Mouse (Mus musculus) kidney, adult 2 months (tissue): ENCODE data around the gene Dnajc8. TPM values are rescaled to one million over a fixed set of nuclear protein-coding genes. Genes with fewer than 3 reads are reported as not detected.

Source experiments
- DNase-seq: peaks from one replicate; pipeline ENCODE4 v3.0.0; 2021
- H3K27ac ChIP-seq: fragments of 200-500 bp; 2 replicates; pipeline ENCODE4 v1.5.1; 2012; ENCODE audit warnings: low read depth, low read length, control low read depth, inconsistent platforms; ENCODE audit not compliant: insufficient read depth
- H3K27me3 ChIP-seq: fragments of 200-500 bp; replicated peaks from 2 replicates; pipeline ENCODE4 v1.6.1; 2012; ENCODE audit warnings: mild to moderate bottlenecking, moderate library complexity, low read length, inconsistent platforms; ENCODE audit not compliant: control insufficient read depth, insufficient read depth
- H3K36me3 ChIP-seq: fragments of 200-500 bp; 2 replicates; pipeline ENCODE4 v1.6.1; 2012; ENCODE audit warnings: mild to moderate bottlenecking, moderate library complexity, low read length, inconsistent platforms; ENCODE audit not compliant: control insufficient read depth, insufficient read depth
- H3K4me1 ChIP-seq: fragments of 200-500 bp; 2 replicates; pipeline ENCODE4 v1.6.1; 2011; ENCODE audit warnings: low read length; ENCODE audit not compliant: control insufficient read depth, insufficient read depth
- H3K4me3 ChIP-seq: fragments of 200-500 bp; 2 replicates; pipeline ENCODE4 v1.5.1; 2011; ENCODE audit warnings: mild to moderate bottlenecking, low read depth, low read length, control low read depth; ENCODE audit not compliant: insufficient read depth
- CTCF ChIP-seq: fragments of 200-500 bp; conservative IDR thresholded peaks from 2 replicates; pipeline ENCODE4 v1.5.1; 2011; ENCODE audit warnings: low read depth, mild to moderate bottlenecking, control low read depth, low read length, moderate library complexity, mixed read lengths; ENCODE audit not compliant: insufficient read depth, insufficient read length
- POLR2A ChIP-seq: fragments of 200-500 bp; IDR thresholded peaks from one replicate; pipeline ENCODE4 v1.6.1; 2011; ENCODE audit warnings: low read depth, low read length, control low read depth
- WGBS: fragments of 180-500 bp; shearing (Covaris S2); methylation state at CpG from one replicate; pipeline ENCODE4 v1.1.7; 2018; 5-methylcytosine and 5-hydroxymethylcytosine counted together
- polyA plus RNA-seq: library from polyadenylated mRNA; depleted of rRNA; stranded (reverse); fragments of >200 nt; gene quantifications from 2 replicates; pipeline ENCODE4 v1.2.3, GENCODE M21; 2012; rRNA removed

Gene Dnajc8
- 22.2 and 32.2 TPM in 2 replicates for polyA plus RNA-seq

DNA sequence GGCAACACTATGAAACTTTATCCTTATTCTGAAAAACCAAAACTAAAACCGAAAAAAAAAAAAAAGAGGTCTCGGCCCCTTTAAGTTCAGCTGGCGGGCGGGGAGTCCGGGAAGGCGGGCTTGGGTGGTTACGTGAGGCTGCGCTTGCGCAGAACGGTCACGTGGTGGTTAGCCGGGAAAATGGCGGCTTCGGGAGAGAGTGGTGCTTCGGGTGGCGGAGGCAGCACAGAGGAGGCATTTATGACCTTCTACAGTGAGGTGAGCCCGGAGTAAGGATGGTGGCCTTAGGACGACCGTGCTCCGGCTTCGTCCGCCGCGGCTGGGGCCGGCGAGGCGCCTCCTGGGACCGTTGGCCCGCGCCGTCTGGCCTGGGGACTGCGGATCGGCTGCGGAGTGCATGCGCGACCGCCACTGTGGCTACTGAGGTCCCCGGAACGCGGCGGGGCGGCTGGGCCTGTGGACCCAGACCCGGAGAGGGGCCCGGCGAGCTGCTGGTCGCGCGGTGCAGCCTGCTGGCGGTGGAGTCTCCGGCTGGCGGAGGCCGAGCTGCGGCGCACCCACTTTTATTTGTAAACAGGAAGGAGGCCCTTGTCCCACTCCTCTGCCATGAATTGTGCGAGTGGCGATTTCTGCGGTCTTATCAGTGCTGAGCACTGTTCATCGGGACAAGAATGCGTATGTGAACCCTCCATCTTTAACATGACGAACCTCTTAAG is at the start of gene Dnajc8:
Gene Dnajc8, plus strand, starts transcription at position 145 of the 716 bp plus-strand sequence.
- peak; percentile 97 for DNase-seq
- under 1% methylated on average over 60 of the region's 60 CpGs for WGBS
- Histone ChIP-seq H3K4me1 (peaks cover 13% of the 10 kb centered on the region; the same call in 1 of the 2 replicates), H3K36me3 (peaks cover 3% of the 10 kb centered on the region), H3K4me3 (peak within 1 kb of the TSS; percentile 99), H3K27ac (peak within 1 kb of the TSS; percentile 48), H3K27me3 (no peaks in the 10 kb centered on the region)
- TF ChIP-seq POLR2A = peak; percentile 74
- no peak for TF ChIP-seq CTCF

DNA sequence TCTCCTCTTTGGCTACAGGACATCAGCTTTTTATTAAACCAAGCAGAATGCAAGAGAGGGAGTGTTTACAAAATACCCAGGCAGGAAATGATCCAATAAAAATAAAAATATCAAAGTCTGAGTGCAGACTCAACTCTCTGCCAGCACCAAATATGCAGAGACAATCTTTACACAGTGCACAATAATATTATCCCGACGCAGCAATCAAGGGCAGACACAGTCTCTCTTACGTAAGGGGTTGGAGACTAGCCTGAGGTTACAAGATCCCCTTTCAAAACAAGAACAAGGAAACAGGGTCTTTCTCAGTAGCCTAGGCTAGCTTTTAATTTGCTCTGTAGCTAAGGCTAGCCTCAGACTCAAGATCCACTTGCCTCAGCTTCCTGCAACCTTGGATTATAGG is 46.8 kb upstream of the Dnajc8 start:
- DNase-seq = peak; percentile 63
- H3K4me1 ChIP-seq = peaks cover 14% of the 10 kb centered on the region; the same call in 1 of the 2 replicates
- TF ChIP-seq CTCF = no peak
- TF ChIP-seq POLR2A = no peak
- no peaks in the 10 kb centered on the region for H3K36me3 ChIP-seq
- no peaks in the 10 kb centered on the region for H3K27me3 ChIP-seq
- peak overlapping the region; percentile 92 for H3K27ac ChIP-seq
- no peak overlapping the region for H3K4me3 ChIP-seq
- 24% methylated on average over 3 of the region's 3 CpGs for WGBS

DNA sequence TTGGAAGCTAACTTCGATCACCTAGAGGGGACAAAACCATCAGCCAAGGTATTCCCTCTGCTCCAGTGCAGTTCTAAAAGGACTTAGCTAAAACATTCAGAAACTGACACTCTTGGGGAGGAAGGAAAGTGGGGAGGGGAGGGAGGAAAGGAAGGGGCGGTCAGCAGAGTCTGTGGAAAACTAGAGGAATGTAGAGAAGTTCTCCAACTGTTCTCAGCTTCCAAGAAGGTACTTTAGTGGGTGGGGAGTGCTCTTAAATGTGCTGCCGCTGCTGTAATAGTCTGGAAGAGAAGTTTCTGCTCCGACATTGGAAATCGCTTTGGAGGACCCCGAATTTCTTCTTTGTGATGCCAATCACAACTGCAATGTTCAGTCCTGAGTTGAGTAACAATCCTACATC is 46.4 kb upstream of the Dnajc8 start:
- H3K27ac ChIP-seq = peak overlapping the region; percentile 92
- 68% methylated on average over 6 of the region's 6 CpGs for WGBS
- H3K4me1 ChIP-seq = peaks cover 14% of the 10 kb centered on the region; the same call in 1 of the 2 replicates
- H3K27me3 ChIP-seq = no peaks in the 10 kb centered on the region
- no peaks in the 10 kb centered on the region for H3K36me3 ChIP-seq
- DNase-seq = no peak
- no peak overlapping the region for H3K4me3 ChIP-seq
- TF ChIP-seq CTCF = no peak
- no peak for TF ChIP-seq POLR2A

DNA sequence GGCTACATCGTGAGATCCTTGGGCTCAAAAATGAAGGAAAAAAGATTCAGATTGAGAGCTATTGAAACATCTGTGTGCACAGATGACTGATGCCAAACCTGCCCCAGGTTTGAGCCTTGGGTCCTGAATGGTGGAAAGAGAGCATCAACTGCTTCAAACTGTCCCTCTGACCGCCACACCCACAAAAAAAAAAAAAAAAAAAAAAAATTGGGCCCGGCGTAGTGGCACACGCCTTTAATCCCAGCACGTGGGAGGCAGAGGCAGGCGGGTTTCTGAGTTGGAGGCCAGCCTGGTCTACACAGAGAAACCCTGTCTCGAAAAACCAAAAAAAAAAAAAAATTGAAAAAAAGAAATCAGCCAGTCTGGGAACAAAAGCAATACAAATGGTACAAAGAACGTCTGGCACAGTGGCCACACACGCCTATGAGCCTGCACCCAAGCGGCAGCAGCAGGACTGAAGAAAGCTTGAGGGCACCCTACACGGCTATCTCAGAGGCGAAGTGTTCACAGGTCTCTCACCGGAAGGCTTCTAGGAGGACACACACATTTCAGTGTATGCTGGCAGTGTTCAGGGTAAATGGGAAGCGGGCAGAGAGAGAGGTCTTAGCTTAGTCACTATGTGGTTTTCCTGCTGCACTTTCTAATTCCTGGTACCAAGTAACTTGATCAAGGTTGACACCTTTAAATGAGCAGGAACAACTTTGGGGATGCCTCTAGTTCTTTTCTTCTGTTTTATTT is 44.9 kb upstream of the Dnajc8 start:
- peaks cover 14% of the 10 kb centered on the region; the same call in 1 of the 2 replicates for H3K4me1 ChIP-seq
- 92% methylated on average over 15 of the region's 15 CpGs for WGBS
- H3K27ac ChIP-seq = no peak overlapping the region
- no peaks in the 10 kb centered on the region for H3K36me3 ChIP-seq
- H3K27me3 ChIP-seq = no peaks in the 10 kb centered on the region
- DNase-seq = no peak
- no peak overlapping the region for H3K4me3 ChIP-seq
- TF ChIP-seq POLR2A = no peak
- no peak for TF ChIP-seq CTCF

DNA sequence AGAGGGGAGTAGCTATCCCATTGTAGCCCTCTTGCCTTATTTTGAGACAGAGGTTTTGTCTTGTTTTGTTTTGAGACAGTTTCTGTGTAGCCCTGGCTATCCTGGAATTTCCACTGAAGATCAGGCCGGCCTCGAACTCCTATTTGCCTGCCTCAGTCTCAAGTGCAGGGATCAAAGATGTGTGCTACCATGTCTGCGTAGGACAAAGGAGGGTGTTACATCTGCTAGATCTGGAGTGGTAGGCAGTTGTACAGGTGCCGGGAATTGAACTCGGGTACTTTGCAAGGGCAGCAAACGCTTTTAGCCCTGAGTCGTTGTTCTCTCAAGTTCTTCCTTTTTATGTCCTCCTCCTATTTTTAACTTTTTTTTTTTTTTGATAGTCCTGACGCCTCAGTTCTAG is 44.3 kb upstream of the Dnajc8 start:
- DNase-seq = no peak
- no peak overlapping the region for H3K4me3 ChIP-seq
- H3K27ac ChIP-seq = no peak overlapping the region; the same call in 1 of the 2 replicates
- peaks cover 14% of the 10 kb centered on the region; the same call in 1 of the 2 replicates for H3K4me1 ChIP-seq
- no peaks in the 10 kb centered on the region for H3K27me3 ChIP-seq
- TF ChIP-seq CTCF (no peak), POLR2A (no peak)
- no peaks in the 10 kb centered on the region for H3K36me3 ChIP-seq
- 87% methylated on average over 8 of the region's 8 CpGs for WGBS

DNA sequence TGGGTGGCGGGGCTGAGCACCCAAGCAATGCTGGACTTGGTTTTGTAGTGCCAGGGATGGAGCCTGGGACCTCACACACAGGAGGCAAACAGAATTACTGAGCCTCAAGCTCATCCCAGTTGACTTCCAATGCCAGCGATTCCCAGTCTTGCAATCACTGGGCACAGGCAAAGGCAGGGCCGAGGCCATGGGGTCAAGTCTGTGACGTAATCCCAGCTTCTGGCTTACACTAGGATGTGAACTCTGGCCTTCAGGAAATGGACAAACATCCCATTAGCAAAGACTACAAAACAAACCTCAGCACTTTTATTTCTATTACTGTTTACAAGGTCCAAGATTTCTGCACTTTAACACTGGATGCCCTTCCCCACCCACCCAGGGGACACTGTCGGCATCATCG is 43.6 kb upstream of the Dnajc8 start:
- Histone ChIP-seq H3K4me1 (peaks cover 14% of the 10 kb centered on the region; the same call in 1 of the 2 replicates), H3K27me3 (no peaks in the 10 kb centered on the region), H3K36me3 (no peaks in the 10 kb centered on the region; the same call in 1 of the 2 replicates), H3K27ac (peak overlapping the region; percentile 70), H3K4me3 (no peak overlapping the region)
- WGBS = 51% methylated on average over 6 of the region's 6 CpGs
- peak; percentile 94 for DNase-seq
- TF ChIP-seq POLR2A = no peak
- no peak for TF ChIP-seq CTCF
